Comparison of ENCODE assay signal across 27 mouse cellular contexts in the genomic region with DNA sequence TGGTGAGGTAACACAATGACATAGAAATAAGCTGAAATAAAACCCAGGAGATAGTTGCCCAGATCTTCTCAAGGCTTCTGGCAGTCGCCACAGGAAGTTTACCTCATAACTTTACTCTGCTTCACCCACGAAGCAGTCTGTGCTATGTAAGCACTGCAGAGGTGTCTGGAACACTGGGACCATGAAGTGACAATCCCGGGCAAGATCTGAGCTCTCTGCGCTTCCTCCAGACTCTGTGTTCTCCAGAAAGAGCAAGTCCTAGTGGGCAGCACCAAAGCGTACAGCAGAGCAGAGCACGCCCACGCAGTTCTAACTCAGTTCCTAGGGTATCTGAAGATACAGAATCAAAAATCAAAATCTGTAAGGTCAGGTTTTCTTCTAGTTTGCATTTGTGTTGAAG. TPM values are rescaled to one million over a fixed set of nuclear protein-coding genes. Genes with fewer than 3 reads are reported as not detected.
DNase-seq lines count a peak whose midpoint lies in the region; ATAC-seq and TF ChIP-seq lines count a peak whose summit lies in the region.
"Had no signal": no experiment of that assay in that cellular context is flagged by ENCODE, and none has a peak within 500 bp of the region (broad histone marks: within the 10 kb centered on the region; RNA-seq: fewer than 3 reads in every experiment).

No protein-coding gene starts in this region.

- no peak for ATAC-seq in heart, embryonic 13.5 days (ENCODE audit: extremely low read depth, insufficient number of reproducible peaks, low FRiP score, low TSS enrichment)
- no peak for ATAC-seq in liver, embryonic 12.5 days
- no peak for ATAC-seq in lung, postnatal 0 days
- ATAC-seq: forebrain, embryonic 14.5 days; midbrain, embryonic 15.5 days had no signal

- no peaks in the 10 kb centered on the region for H3K9me3 ChIP-seq in heart, embryonic 13.5 days
- H3K9me3 ChIP-seq in liver, embryonic 12.5 days (replicated peaks), result no peaks in the 10 kb centered on the region
- H3K9me3 ChIP-seq in lung, postnatal 0 days (ENCODE audit: low read length), result no peaks in the 10 kb centered on the region
- H3K9me3 ChIP-seq: hindbrain, embryonic 13.5 days; kidney, embryonic 15.5 days; midbrain, embryonic 15.5 days had no signal

- no peak for TF ChIP-seq POLR2A in small intestine, adult 2 months (IDR thresholded peaks at IDR 0.05; ENCODE audit: low read depth, low read length)

- H3K36me3 ChIP-seq in heart, embryonic 13.5 days, result no peaks in the 10 kb centered on the region
- no peaks in the 10 kb centered on the region for H3K36me3 ChIP-seq in liver, embryonic 12.5 days
- peaks cover 11% of the 10 kb centered on the region for H3K36me3 ChIP-seq in small intestine, adult 2 months (ENCODE audit: control insufficient read depth, insufficient read depth, low read length)
- no peaks in the 10 kb centered on the region for H3K36me3 ChIP-seq in lung, postnatal 0 days (ENCODE audit: insufficient read depth, low read length)
- H3K36me3 ChIP-seq: hindbrain, embryonic 13.5 days; kidney, embryonic 15.5 days; midbrain, embryonic 15.5 days had no signal

- H3K4me3 ChIP-seq in heart, embryonic 13.5 days, result no peak overlapping the region
- H3K4me3 ChIP-seq in liver, embryonic 12.5 days, result no peak overlapping the region; the same call in 1 of the 2 replicates
- peak overlapping the region; percentile 26 for H3K4me3 ChIP-seq in small intestine, adult 2 months (ENCODE audit: low read depth, low read length)
- H3K4me3 ChIP-seq in lung, postnatal 0 days (ENCODE audit: low read depth, low read length), result no peak overlapping the region
- H3K4me3 ChIP-seq: hindbrain, embryonic 13.5 days; kidney, embryonic 15.5 days; midbrain, embryonic 15.5 days had no signal

- H3K27me3 ChIP-seq in heart, embryonic 13.5 days (replicated peaks), result peaks cover 45% of the 10 kb centered on the region
- peaks cover 13% of the 10 kb centered on the region for H3K27me3 ChIP-seq in liver, embryonic 12.5 days (replicated peaks)
- H3K27me3 ChIP-seq in small intestine, adult 2 months (ENCODE audit: control insufficient read depth, insufficient read depth, low read length), result no peaks in the 10 kb centered on the region
- H3K27me3 ChIP-seq in lung, postnatal 0 days (replicated peaks; ENCODE audit: insufficient read depth, low read length), result peaks cover 13% of the 10 kb centered on the region

- no peak overlapping the region for H3K27ac ChIP-seq in heart, embryonic 13.5 days (replicated peaks)
- H3K27ac ChIP-seq in liver, embryonic 12.5 days, result no peak overlapping the region
- no peak overlapping the region for H3K27ac ChIP-seq in small intestine, adult 2 months (ENCODE audit: insufficient read depth, low read depth, low read length)
- no peak overlapping the region for H3K27ac ChIP-seq in lung, postnatal 0 days (ENCODE audit: low read length)
- H3K27ac ChIP-seq: hindbrain, embryonic 13.5 days; kidney, embryonic 15.5 days; midbrain, embryonic 15.5 days had no signal

- no peak for TF ChIP-seq EP300 in lung, postnatal 0 days (IDR thresholded peaks at IDR 0.05)

- whole genome bisulfite sequencing in heart, embryonic 13.5 days, result 63% methylated on average over 7 of the region's 7 CpGs
- 56% methylated on average over 7 of the region's 7 CpGs for WGBS in liver, embryonic 12.5 days (ENCODE audit: insufficient replicate concordance)
- WGBS in small intestine, adult 2 months, result 62% methylated on average over 7 of the region's 7 CpGs
- WGBS in lung, postnatal 0 days, result 64% methylated on average over 7 of the region's 7 CpGs

- H3K4me2 ChIP-seq in heart, embryonic 13.5 days, result peak overlapping the region; percentile 99; the same call in 1 of the 2 replicates
- H3K4me2 ChIP-seq in liver, embryonic 12.5 days, result peak overlapping the region; percentile 98
- no peak overlapping the region for H3K4me2 ChIP-seq in lung, postnatal 0 days (replicated peaks; ENCODE audit: low read depth, low read length)
- H3K4me2 ChIP-seq: heart, embryonic 11.5 days; hindbrain, embryonic 13.5 days; midbrain, embryonic 15.5 days had no signal

- H3K9ac ChIP-seq in heart, embryonic 13.5 days, result no peak overlapping the region
- H3K9ac ChIP-seq in liver, embryonic 12.5 days, result no peak overlapping the region
- H3K9ac ChIP-seq in lung, postnatal 0 days (replicated peaks; ENCODE audit: low read depth), result no peak overlapping the region
- H3K9ac ChIP-seq: hindbrain, embryonic 13.5 days; kidney, embryonic 15.5 days; midbrain, embryonic 15.5 days had no signal

- no peak for TF ChIP-seq CTCF in small intestine, adult 2 months (IDR thresholded peaks at IDR 0.05; ENCODE audit: extremely low read depth, insufficient read length, insufficient replicate concordance, low read depth, low read length)
- no peak for TF ChIP-seq CTCF in lung, postnatal 0 days (IDR thresholded peaks at IDR 0.05)

- peaks cover 41% of the 10 kb centered on the region for H3K4me1 ChIP-seq in heart, embryonic 13.5 days
- H3K4me1 ChIP-seq in liver, embryonic 12.5 days, result peaks cover 80% of the 10 kb centered on the region
- peaks cover 5% of the 10 kb centered on the region; the same call in 1 of the 2 replicates for H3K4me1 ChIP-seq in small intestine, adult 2 months (ENCODE audit: control insufficient read depth, insufficient read depth, insufficient read length, low read length)
- H3K4me1 ChIP-seq in lung, postnatal 0 days (ENCODE audit: insufficient read depth, low read depth, low read length), result no peaks in the 10 kb centered on the region

- DNase-seq in heart, adult 9 months (ENCODE audit: low spot score in 2 of 2), result no peak
- DNase-seq in brain, adult 2 months (ENCODE audit: low read depth, low spot score), result peak; percentile 31
- no peak for DNase-seq in lung, postnatal 0 days (ENCODE audit: low spot score)
- DNase-seq in adrenal gland, adult 2 months, result no peak
- no peak for DNase-seq in urinary bladder, adult 2 months (ENCODE audit: low spot score)
- DNase-seq: cerebellum, adult 9-10 months; cerebellum, postnatal 36 days; heart, postnatal 4 days; kidney, adult 18-20 months; kidney, postnatal 4 days; layer of hippocampus, postnatal 36 days; left cerebral cortex, postnatal 4 days; lung, adult 2 months; lung, postnatal 14 days; right cerebral cortex, postnatal 25 days; spleen, adult 18-20 months; thymus, postnatal 14 days had no signal

RNA-seq across cellular contexts. Expression of a gene that starts 3.4 kb away (rescaled TPM):
- polyA plus RNA-seq in heart, embryonic 13.5 days (2015; fragmentation: Nextera tagmentation; extraction: Ambion mirVana), result 1.4 and 1.6 TPM in 2 replicates
- 1.3 and 1.4 TPM in 2 replicates for polyA plus RNA-seq in liver, embryonic 12.5 days (2016; fragmentation: Nextera tagmentation; extraction: Ambion mirVana)
- 6.4 and 10.8 TPM in 2 replicates for polyA plus RNA-seq in small intestine, adult 2 months (2012; rRNA removed)
- polyA plus RNA-seq in lung, postnatal 0 days (2015; fragmentation: Nextera tagmentation; extraction: Ambion mirVana), result 2.7 and 3.1 TPM in 2 replicates
- total RNA-seq in adrenal gland, adult 2 months (2021), result under 1 TPM; 0.55 to 0.93 TPM
- 0.47 and 0.58 TPM in 2 replicates for polyA plus RNA-seq in adrenal gland, adult 2 months (2012; rRNA removed)
- 15.0 and 16.1 TPM in 2 replicates for polyA plus RNA-seq in urinary bladder, adult 2 months (2012; rRNA removed)
- total RNA-seq: gastrocnemius, adult 8-10 months; layer of hippocampus, postnatal 36 days; left cerebral cortex, postnatal 4 days; neutrophil, adult 5-6 weeks had no signal
- polyA plus RNA-seq: forebrain, embryonic 14.5 days had no signal
